In genomic region chr4:56304275-56304674, GRCm38 (mm10) we compare ENCODE assay signal across 15 mouse cellular contexts.
"Had no signal": no experiment of that assay in that cellular context is flagged by ENCODE, and none has a peak within 500 bp of the region (broad histone marks: within the 10 kb centered on the region; RNA-seq: fewer than 3 reads in every experiment).

No protein-coding gene starts in this region.

- H3K27ac ChIP-seq: limb, embryonic 13.5 days; liver, embryonic 14.5 days; midbrain, embryonic 15.5 days; neural tube, embryonic 12.5 days had no signal

- H3K9me3 ChIP-seq: limb, embryonic 13.5 days; midbrain, embryonic 15.5 days; neural tube, embryonic 12.5 days had no signal

- H3K4me1 ChIP-seq: midbrain, embryonic 15.5 days; neural tube, embryonic 12.5 days had no signal

- H3K4me2 ChIP-seq: limb, embryonic 13.5 days; midbrain, embryonic 11.5 days; midbrain, embryonic 15.5 days; neural tube, embryonic 12.5 days had no signal

- H3K4me3 ChIP-seq: limb, embryonic 13.5 days; midbrain, embryonic 15.5 days; neural tube, embryonic 12.5 days had no signal

- ATAC-seq: intestine, embryonic 16.5 days; midbrain, embryonic 15.5 days had no signal

- H3K9ac ChIP-seq: limb, embryonic 13.5 days; liver, embryonic 14.5 days; midbrain, embryonic 15.5 days; neural tube, embryonic 12.5 days had no signal

- H3K36me3 ChIP-seq: limb, embryonic 13.5 days; midbrain, embryonic 15.5 days; neural tube, embryonic 12.5 days had no signal

- DNase-seq: kidney, adult 8-10 months; kidney, postnatal 36 days; layer of hippocampus, adult 9-11 months; layer of hippocampus, postnatal 36 days; lung, adult 18-20 months; lung, postnatal 10 days; right cerebral cortex, postnatal 14 days; thymus, adult 18-20 months; thymus, postnatal 14 days had no signal

- H3K27me3 ChIP-seq: limb, embryonic 13.5 days; midbrain, embryonic 15.5 days; neural tube, embryonic 12.5 days had no signal
